Mouse (Mus musculus): ENCODE results near the gene Nxf2.
A peak's percentile ranks its signal among the peaks of the same experiment; 100 is the strongest.
"Not testable (repeated sequence)": the region's sequence is repeated elsewhere in the genome, so short reads cannot be mapped to it uniquely, and the experiment has no call there.

The Nxf2 gene

GRCm38 (mm10) chrX:134964546-134964945 lies at the start of gene Nxf2:
Gene Nxf2 (minus strand): TSS chrX:134964754.
- peak; percentile 57 for DNase-seq (ENCODE audit: low spot score)

- no peak for DNase-seq (ENCODE audit: low spot score)
These were observed 46.8 kb upstream of the Nxf2 start for GRCm38 (mm10) chrX:135011381-135011780.

- DNase-seq (ENCODE audit: low spot score) = no peak
These were observed 44.9 kb upstream of the Nxf2 start for GRCm38 (mm10) chrX:135009471-135009815.

- DNase-seq (ENCODE audit: low spot score) = peak; percentile 91
These were observed 44.3 kb upstream of the Nxf2 start, which contains the start of gene Zmat1 for GRCm38 (mm10) chrX:135008720-135009470. Gene Zmat1 (minus strand): TSS chrX:135009209.

- DNase-seq (ENCODE audit: low spot score) = no peak
These were observed 43.5 kb upstream of the Nxf2 start for GRCm38 (mm10) chrX:135008021-135008420.

- peak; percentile 82 for DNase-seq (ENCODE audit: low spot score)
These were observed 1.1 kb downstream of the Nxf2 start for GRCm38 (mm10) chrX:134963305-134964094.

GRCm38 (mm10) chrX:134930361-134930760 lies 34.2 kb downstream of the Nxf2 start:
- DNase-seq (ENCODE audit: low spot score) = no peak

GRCm38 (mm10) chrX:134929927-134930326 lies 34.6 kb downstream of the Nxf2 start:
- DNase-seq (ENCODE audit: low spot score) = no peak

GRCm38 (mm10) chrX:134925058-134925457 lies 39.5 kb downstream of the Nxf2 start:
- no peak for DNase-seq (ENCODE audit: low spot score)

GRCm38 (mm10) chrX:134923675-134924424 lies 40.7 kb downstream of the Nxf2 start:
- peak; percentile 4 for DNase-seq (ENCODE audit: low spot score)

- DNase-seq (ENCODE audit: low spot score) = no peak
These were observed 45.3 kb downstream of the Nxf2 start for GRCm38 (mm10) chrX:134919220-134919619.

GRCm38 (mm10) chrX:134915745-134916144 lies 48.8 kb downstream of the Nxf2 start:
- DNase-seq (ENCODE audit: low spot score) = no peak

- DNase-seq (ENCODE audit: low spot score) = not testable (repeated sequence)
These were observed 49.2 kb downstream of the Nxf2 start for GRCm38 (mm10) chrX:134915315-134915714.

- no peak for DNase-seq (ENCODE audit: low spot score)
These were observed 49.7 kb downstream of the Nxf2 start for GRCm38 (mm10) chrX:134914851-134915250.

GRCm38 (mm10) chrX:134913234-134913936 lies 51.2 kb downstream of the Nxf2 start:
- DNase-seq (ENCODE audit: low spot score) = peak; percentile 14

GRCm38 (mm10) chrX:134912805-134913204 lies 51.7 kb downstream of the Nxf2 start:
- DNase-seq (ENCODE audit: low spot score) = no peak

- DNase-seq (ENCODE audit: low spot score) = no peak
These were observed 54.2 kb downstream of the Nxf2 start for GRCm38 (mm10) chrX:134910345-134910744.

Data from testis, postnatal 14 days (tissue).